Mouse (Mus musculus): ENCODE data around the gene Ppm1m. TPM values are rescaled to one million over a fixed set of nuclear protein-coding genes. Genes with fewer than 3 reads are reported as not detected.

Ppm1m gene
- polyA plus RNA-seq, 1 experiment: 0.45 TPM

GRCm38 (mm10) chr9:106156921-106157622, 42.5 kb downstream of the Ppm1m start:
- Histone ChIP-seq H3K4me3 (replicated peaks) (peak overlapping the region; percentile 49), H3K4me1 (ENCODE audit: control insufficient read depth) (peaks cover 24% of the 10 kb centered on the region), H3K36me3 (ENCODE audit: control insufficient read depth) (peaks cover 5% of the 10 kb centered on the region; the same call in 1 of the 2 replicates), H3K9me3 (ENCODE audit: control insufficient read depth, low read length) (no peaks in the 10 kb centered on the region), H3K27me3 (ENCODE audit: control insufficient read depth) (no peaks in the 10 kb centered on the region)
- TF ChIP-seq GATA1 (IDR thresholded peaks at IDR 0.05; ENCODE audit: low read length) (no peak), TAL1 (IDR thresholded peaks at IDR 0.05; ENCODE audit: low read length) (no peak)

DNA sequence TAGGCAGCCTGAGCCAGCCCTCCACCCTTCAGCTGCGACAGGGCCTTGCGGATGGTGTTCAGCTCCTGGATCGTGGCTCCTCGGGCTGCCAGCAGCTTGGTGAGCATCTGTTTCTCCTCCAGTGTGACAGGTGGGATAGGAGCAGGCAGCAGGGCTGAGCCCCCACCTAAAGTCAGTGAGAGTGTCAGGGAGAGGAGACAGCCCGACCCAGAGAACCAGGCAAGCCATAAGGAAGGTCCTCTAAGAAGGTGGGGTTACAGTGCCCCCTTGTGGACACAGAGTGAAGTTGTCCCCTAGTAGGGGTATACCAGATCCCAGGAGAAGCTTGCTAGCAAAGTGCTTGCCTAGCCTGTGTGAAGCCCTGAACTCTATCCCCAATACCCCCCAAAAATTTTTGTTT, 43.1 kb downstream of the Ppm1m start:
- TF ChIP-seq TAL1 (IDR thresholded peaks at IDR 0.05; ENCODE audit: low read length) (no peak), GATA1 (IDR thresholded peaks at IDR 0.05; ENCODE audit: low read length) (no peak)
- no peak overlapping the region for H3K4me3 ChIP-seq (replicated peaks)

GRCm38 (mm10) chr9:106154106-106154505, 45.4 kb downstream of the Ppm1m start:
- no peak for TF ChIP-seq TAL1 (IDR thresholded peaks at IDR 0.05; ENCODE audit: low read length)
- no peak for TF ChIP-seq GATA1 (IDR thresholded peaks at IDR 0.05; ENCODE audit: low read length)
- H3K9me3 ChIP-seq (ENCODE audit: control insufficient read depth, low read length): no peaks in the 10 kb centered on the region
- peaks cover 22% of the 10 kb centered on the region for H3K27me3 ChIP-seq (ENCODE audit: control insufficient read depth)
- no peak overlapping the region for H3K4me3 ChIP-seq (replicated peaks)
- peaks cover 5% of the 10 kb centered on the region; the same call in 1 of the 2 replicates for H3K36me3 ChIP-seq (ENCODE audit: control insufficient read depth)
- peaks cover 9% of the 10 kb centered on the region for H3K4me1 ChIP-seq (ENCODE audit: control insufficient read depth)

More for the DNA sequence above, 43.1 kb downstream of the Ppm1m start:
- peaks cover 5% of the 10 kb centered on the region; the same call in 1 of the 2 replicates for H3K36me3 ChIP-seq (ENCODE audit: control insufficient read depth)
- H3K9me3 ChIP-seq (ENCODE audit: control insufficient read depth, low read length): no peaks in the 10 kb centered on the region
- H3K27me3 ChIP-seq (ENCODE audit: control insufficient read depth): no peaks in the 10 kb centered on the region
- peaks cover 24% of the 10 kb centered on the region for H3K4me1 ChIP-seq (ENCODE audit: control insufficient read depth)

DNA sequence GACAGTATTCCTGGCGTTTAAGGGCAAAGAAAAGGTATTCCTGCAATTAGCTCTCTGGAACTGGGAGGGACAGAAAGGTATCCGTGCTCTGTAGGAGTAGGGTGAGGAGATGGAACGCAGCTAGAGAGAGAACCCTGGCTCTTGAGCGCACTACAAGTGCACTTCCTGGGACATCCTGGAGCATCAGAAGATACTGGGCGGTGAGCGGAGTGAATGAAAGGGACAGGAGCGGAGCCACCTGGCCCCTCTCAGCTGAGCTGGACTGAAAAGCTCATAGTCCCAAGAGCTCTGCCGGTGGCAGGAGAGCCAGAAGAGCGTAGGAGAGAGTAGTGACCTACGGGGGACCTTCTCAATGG, 50.2 kb downstream of the Ppm1m start:
- Histone ChIP-seq H3K27me3 (ENCODE audit: control insufficient read depth) (peaks cover 52% of the 10 kb centered on the region), H3K36me3 (ENCODE audit: control insufficient read depth) (no peaks in the 10 kb centered on the region; the same call in 1 of the 2 replicates), H3K9me3 (ENCODE audit: control insufficient read depth, low read length) (no peaks in the 10 kb centered on the region), H3K4me3 (replicated peaks) (no peak overlapping the region), H3K4me1 (ENCODE audit: control insufficient read depth) (no peaks in the 10 kb centered on the region)
- no peak for TF ChIP-seq GATA1 (IDR thresholded peaks at IDR 0.05; ENCODE audit: low read length)
- no peak for TF ChIP-seq TAL1 (IDR thresholded peaks at IDR 0.05; ENCODE audit: low read length)

- Histone ChIP-seq H3K36me3 (ENCODE audit: control insufficient read depth) (no peaks in the 10 kb centered on the region; the same call in 1 of the 2 replicates), H3K27me3 (ENCODE audit: control insufficient read depth) (peaks cover 52% of the 10 kb centered on the region), H3K9me3 (ENCODE audit: control insufficient read depth, low read length) (no peaks in the 10 kb centered on the region), H3K4me1 (ENCODE audit: control insufficient read depth) (no peaks in the 10 kb centered on the region), H3K4me3 (replicated peaks) (no peak overlapping the region)
- TF ChIP-seq GATA1 (IDR thresholded peaks at IDR 0.05; ENCODE audit: low read length) (no peak), TAL1 (IDR thresholded peaks at IDR 0.05; ENCODE audit: low read length) (no peak)
These were observed 50.8 kb downstream of the Ppm1m start for GRCm38 (mm10) chr9:106148541-106149398.

- no peak for TF ChIP-seq TAL1 (IDR thresholded peaks at IDR 0.05; ENCODE audit: low read length)
- TF ChIP-seq GATA1 (IDR thresholded peaks at IDR 0.05; ENCODE audit: low read length): no peak
- H3K9me3 ChIP-seq (ENCODE audit: control insufficient read depth, low read length): no peaks in the 10 kb centered on the region
- no peaks in the 10 kb centered on the region for H3K36me3 ChIP-seq (ENCODE audit: control insufficient read depth)
- H3K4me3 ChIP-seq (replicated peaks): no peak overlapping the region
- peaks cover 52% of the 10 kb centered on the region for H3K27me3 ChIP-seq (ENCODE audit: control insufficient read depth)
- no peaks in the 10 kb centered on the region for H3K4me1 ChIP-seq (ENCODE audit: control insufficient read depth)
These were observed 51.6 kb downstream of the Ppm1m start for GRCm38 (mm10) chr9:106147851-106148431.

DNA sequence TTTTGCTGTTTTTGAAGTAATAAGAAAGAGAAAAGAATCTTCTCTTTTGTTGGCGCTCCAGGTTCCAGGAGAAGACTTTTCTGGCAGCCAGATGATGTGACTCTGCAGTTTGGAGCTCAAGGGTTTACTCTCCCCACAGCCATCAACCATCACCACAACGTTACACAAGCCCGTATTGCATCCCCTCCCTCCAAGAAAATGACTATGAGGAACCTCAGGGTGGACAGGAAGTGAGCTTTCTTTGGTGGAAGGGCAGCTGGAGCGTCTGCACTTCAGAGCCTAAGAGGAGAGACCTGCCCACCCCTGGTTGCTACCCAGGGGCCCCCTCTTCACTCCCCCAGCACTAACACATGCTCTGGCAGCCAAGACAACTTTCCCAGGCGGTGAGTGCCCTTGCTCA, 52.3 kb downstream of the Ppm1m start:
- no peak overlapping the region for H3K4me3 ChIP-seq (replicated peaks)
- TF ChIP-seq TAL1 (IDR thresholded peaks at IDR 0.05; ENCODE audit: low read length) (no peak), GATA1 (IDR thresholded peaks at IDR 0.05; ENCODE audit: low read length) (no peak)
- H3K9me3 ChIP-seq (ENCODE audit: control insufficient read depth, low read length): no peaks in the 10 kb centered on the region
- no peaks in the 10 kb centered on the region for H3K36me3 ChIP-seq (ENCODE audit: control insufficient read depth)
- H3K4me1 ChIP-seq (ENCODE audit: control insufficient read depth): no peaks in the 10 kb centered on the region
- H3K27me3 ChIP-seq (ENCODE audit: control insufficient read depth): peaks cover 52% of the 10 kb centered on the region

- no peak for TF ChIP-seq TAL1 (IDR thresholded peaks at IDR 0.05; ENCODE audit: low read length)
- no peak for TF ChIP-seq GATA1 (IDR thresholded peaks at IDR 0.05; ENCODE audit: low read length)
- H3K9me3 ChIP-seq (ENCODE audit: control insufficient read depth, low read length): no peaks in the 10 kb centered on the region
- no peaks in the 10 kb centered on the region for H3K36me3 ChIP-seq (ENCODE audit: control insufficient read depth)
- H3K27me3 ChIP-seq (ENCODE audit: control insufficient read depth): peaks cover 45% of the 10 kb centered on the region
- no peak overlapping the region for H3K4me3 ChIP-seq (replicated peaks)
- no peaks in the 10 kb centered on the region for H3K4me1 ChIP-seq (ENCODE audit: control insufficient read depth)
These were observed 54.0 kb downstream of the Ppm1m start for GRCm38 (mm10) chr9:106145582-106145981.

Other genes starting within 250 kb of the Ppm1m start
- gene Col6a5, start 239.1 kb downstream of the Ppm1m start, polyA plus RNA-seq (2012): not detected in 2 replicates
- gene Col6a4, start 103.0 kb downstream of the Ppm1m start, polyA plus RNA-seq (2012): not detected in 2 replicates
- gene Glyctk, start 41.6 kb downstream of the Ppm1m start, polyA plus RNA-seq (2012): 0.04 and 0.07 TPM in 2 replicates
- gene Wdr82, start 28.8 kb downstream of the Ppm1m start, polyA plus RNA-seq (2012): 0.41 and 0.51 TPM in 2 replicates
- gene Twf2, start 3.4 kb upstream of the Ppm1m start, polyA plus RNA-seq (2012): 0.48 and 0.87 TPM in 2 replicates
- gene Tlr9, start 22.9 kb upstream of the Ppm1m start, polyA plus RNA-seq (2012): 0.01 TPM in 1 of 2 replicates, not detected in the other
- 0.43 and 0.52 TPM in 2 replicates for gene Alas1, start 48.9 kb upstream of the Ppm1m start, polyA plus RNA-seq (2012)
- gene Poc1a, start 81.3 kb upstream of the Ppm1m start, polyA plus RNA-seq (2012): 1.8 and 3.7 TPM in 2 replicates
- gene Dusp7, start 168.9 kb upstream of the Ppm1m start, polyA plus RNA-seq (2012): 0.19 and 0.23 TPM in 2 replicates
- gene Rpl29, start 229.7 kb upstream of the Ppm1m start, polyA plus RNA-seq (2012): 2.4 and 3.8 TPM in 2 replicates
- gene Acy1, start 238.6 kb upstream of the Ppm1m start, polyA plus RNA-seq (2012): 0.42 and 0.50 TPM in 2 replicates
- gene Abhd14b, start 247.7 kb upstream of the Ppm1m start, polyA plus RNA-seq (2012): 0.07 TPM in 1 of 2 replicates, not detected in the other
- gene Abhd14a, start 247.9 kb upstream of the Ppm1m start, polyA plus RNA-seq (2012): 0.42 and 0.64 TPM in 2 replicates